Mouse (Mus musculus) hindbrain, embryonic 15.5 days (tissue): ENCODE measurements around the gene Psma1. TPM values are rescaled to one million over a fixed set of nuclear protein-coding genes. Genes with fewer than 3 reads are reported as not detected.

Experiments
- ATAC-seq: fragments of 200-750 bp; cut with Nextera tagmentation; 2 replicates; pipeline ENCODE4 v1.8.0; 2017; ENCODE audit warnings: low read depth, moderate number of reproducible peaks, moderate TSS enrichment; ENCODE audit not compliant: low FRiP score
- H3K27ac ChIP-seq: fragments of 300-500 bp; sonication (generic); replicated peaks from 2 replicates; pipeline ENCODE4 v1.5.1; 2015; ENCODE audit warnings: mild to moderate bottlenecking, inconsistent platforms
- H3K27me3 ChIP-seq: fragments of 300-500 bp; sonication (generic); 2 replicates; pipeline ENCODE4 v1.6.1; 2015; ENCODE audit warnings: control low read depth, inconsistent platforms
- H3K36me3 ChIP-seq: fragments of 300-500 bp; sonication (generic); 2 replicates; pipeline ENCODE4 v1.6.1; 2015; ENCODE audit warnings: control low read depth, inconsistent platforms
- H3K4me1 ChIP-seq: fragments of 300-500 bp; sonication (generic); replicated peaks from 2 replicates; pipeline ENCODE4 v1.6.1; 2015; ENCODE audit warnings: control low read depth, inconsistent platforms
- H3K4me2 ChIP-seq: fragments of 300-500 bp; sonication (generic); 2 replicates; pipeline ENCODE4 v1.6.1; 2015; ENCODE audit warnings: moderate library complexity, mild to moderate bottlenecking, inconsistent platforms
- H3K4me3 ChIP-seq: fragments of 300-500 bp; sonication (generic); 2 replicates; pipeline ENCODE4 v1.5.1; 2015; ENCODE audit warnings: mild to moderate bottlenecking, inconsistent platforms
- H3K9ac ChIP-seq: fragments of 300-500 bp; sonication (generic); 2 replicates; pipeline ENCODE4 v1.6.1; 2015; ENCODE audit warnings: inconsistent platforms
- H3K9me3 ChIP-seq: fragments of 300-500 bp; sonication (generic); 2 replicates; pipeline ENCODE4 v1.6.1; 2016; ENCODE audit warnings: control low read depth, inconsistent platforms
- WGBS: fragments of 180-500 bp; shearing (Covaris S2); methylation state at CpG from one replicate; pipeline ENCODE4 v1.1.7; 2015; 5-methylcytosine and 5-hydroxymethylcytosine counted together
- polyA plus RNA-seq: library from polyadenylated mRNA; unstranded; fragments of >200 nt; fragmentation: Nextera tagmentation; extraction: Ambion mirVana; gene quantifications from 2 replicates; pipeline ENCODE4 v1.2.1, GENCODE M21; 2015

The Psma1 gene
- polyA plus RNA-seq, 1 experiment from 2014 or later, result 341 TPM

DNA sequence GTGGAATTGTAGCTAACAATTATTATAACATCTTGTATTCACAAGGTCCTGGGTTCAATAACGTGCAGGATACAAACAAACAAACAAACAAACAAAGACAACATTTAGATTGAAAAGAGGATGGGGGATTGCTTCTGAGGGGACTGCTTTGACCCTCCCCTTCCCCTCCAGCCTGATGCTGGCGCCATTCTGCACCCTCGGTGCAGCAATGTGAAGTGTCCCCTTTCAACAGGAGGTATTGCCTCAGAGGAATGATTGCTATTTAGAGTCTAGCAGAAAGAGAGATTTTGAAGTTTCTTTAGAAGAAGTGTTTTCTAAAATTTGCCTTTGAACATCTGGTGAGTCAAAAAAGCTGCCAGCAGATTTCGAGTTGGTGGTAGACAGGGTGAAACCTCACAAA lies 23.3 kb upstream of the Psma1 start:
- Histone ChIP-seq H3K9me3 (no peaks in the 10 kb centered on the region), H3K4me3 (no peak overlapping the region), H3K27me3 (no peaks in the 10 kb centered on the region), H3K4me1 (no peaks in the 10 kb centered on the region), H3K4me2 (no peak overlapping the region), H3K9ac (no peak overlapping the region), H3K27ac (no peak overlapping the region), H3K36me3 (no peaks in the 10 kb centered on the region)
- WGBS, result 72% methylated on average over 4 of the region's 4 CpGs
- ATAC-seq, result no peak

DNA sequence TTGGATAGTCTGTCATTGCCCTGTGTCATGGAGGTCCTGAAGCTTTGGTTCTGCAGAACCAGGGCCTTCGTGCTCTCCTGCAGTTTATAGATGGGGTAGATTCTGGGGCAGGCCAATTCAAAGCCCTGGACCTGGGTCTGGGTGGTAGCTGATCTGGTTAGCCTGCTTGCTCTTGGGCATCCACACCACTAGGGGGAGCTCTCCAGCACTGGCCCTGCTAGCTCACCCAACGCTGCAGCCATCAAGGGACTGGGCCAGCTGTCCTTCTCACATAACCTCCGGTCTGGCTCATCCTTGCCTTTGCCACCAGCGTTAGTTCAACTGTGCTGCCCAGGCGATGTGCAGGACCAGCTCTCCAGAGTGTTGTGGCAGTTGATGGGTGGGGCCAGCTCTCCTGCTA lies 18.8 kb upstream of the Psma1 start:
- 83% methylated on average over 5 of the region's 5 CpGs for WGBS
- H3K27ac ChIP-seq, result no peak overlapping the region
- H3K4me1 ChIP-seq, result peaks cover 10% of the 10 kb centered on the region; the same call in 1 of the 2 replicates
- ATAC-seq, result no peak
- H3K4me2 ChIP-seq, result no peak overlapping the region
- no peaks in the 10 kb centered on the region for H3K27me3 ChIP-seq
- H3K4me3 ChIP-seq, result no peak overlapping the region
- no peaks in the 10 kb centered on the region for H3K9me3 ChIP-seq
- H3K36me3 ChIP-seq, result no peaks in the 10 kb centered on the region
- H3K9ac ChIP-seq, result no peak overlapping the region

GRCm38 (mm10) chr7:114293903-114294302 lies 18.0 kb upstream of the Psma1 start:
- Histone ChIP-seq H3K4me2 (no peak overlapping the region), H3K27me3 (no peaks in the 10 kb centered on the region), H3K27ac (no peak overlapping the region), H3K36me3 (no peaks in the 10 kb centered on the region), H3K9me3 (no peaks in the 10 kb centered on the region), H3K9ac (no peak overlapping the region), H3K4me3 (no peak overlapping the region), H3K4me1 (peaks cover 10% of the 10 kb centered on the region; the same call in 1 of the 2 replicates)
- 84% methylated on average over 5 of the region's 5 CpGs for WGBS
- no peak for ATAC-seq

DNA sequence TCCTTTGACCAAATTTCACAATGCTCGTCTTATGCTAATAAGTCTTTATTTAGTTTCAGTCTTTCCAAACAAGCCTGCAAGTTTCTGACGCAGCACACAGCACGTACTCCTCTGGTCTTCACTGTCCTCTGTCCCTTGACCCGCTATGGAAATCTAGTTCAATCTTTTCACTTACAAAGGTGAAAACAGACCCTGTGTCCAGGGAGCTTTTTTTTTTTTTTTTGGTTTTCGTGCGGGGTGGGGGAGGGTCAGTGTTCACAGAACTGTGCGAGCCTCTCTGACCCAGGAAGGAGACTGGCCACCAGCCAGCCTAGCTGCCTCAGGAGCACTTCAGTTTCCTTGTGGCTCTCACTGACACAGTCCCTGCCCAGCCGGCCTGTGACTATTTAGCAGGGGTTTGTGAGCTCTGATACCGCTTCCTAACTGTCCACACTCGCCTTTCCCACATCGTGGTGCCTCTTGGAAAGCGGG lies 16.6 kb upstream of the Psma1 start:
- WGBS, result 16% methylated on average over 12 of the region's 12 CpGs
- Histone ChIP-seq H3K27ac (no peak overlapping the region), H3K4me1 (peaks cover 10% of the 10 kb centered on the region; the same call in 1 of the 2 replicates), H3K9ac (no peak overlapping the region), H3K4me2 (peak overlapping the region; percentile 32), H3K4me3 (no peak overlapping the region), H3K27me3 (no peaks in the 10 kb centered on the region), H3K9me3 (no peaks in the 10 kb centered on the region), H3K36me3 (no peaks in the 10 kb centered on the region)
- 0 out of 2 replicates have a peak, but pooled peaks have one; percentile 45 for ATAC-seq

- Histone ChIP-seq H3K4me3 (no peak overlapping the region), H3K4me1 (peaks cover 10% of the 10 kb centered on the region; the same call in 1 of the 2 replicates), H3K27me3 (no peaks in the 10 kb centered on the region), H3K4me2 (no peak overlapping the region), H3K36me3 (no peaks in the 10 kb centered on the region), H3K27ac (no peak overlapping the region), H3K9ac (no peak overlapping the region), H3K9me3 (no peaks in the 10 kb centered on the region)
- ATAC-seq, result no peak
- WGBS, result 29% methylated on average over 15 of the region's 15 CpGs
These were observed 15.8 kb upstream of the Psma1 start for GRCm38 (mm10) chr7:114291461-114292335.

- Histone ChIP-seq H3K4me2 (no peak overlapping the region), H3K27me3 (no peaks in the 10 kb centered on the region), H3K4me1 (peaks cover 10% of the 10 kb centered on the region; the same call in 1 of the 2 replicates), H3K4me3 (no peak overlapping the region), H3K9ac (no peak overlapping the region), H3K27ac (no peak overlapping the region), H3K36me3 (no peaks in the 10 kb centered on the region), H3K9me3 (no peaks in the 10 kb centered on the region)
- WGBS, result 61% methylated on average over 5 of the region's 5 CpGs
- ATAC-seq, result peak; percentile 72; the same call in 1 of the 2 replicates
These were observed 14.2 kb upstream of the Psma1 start for GRCm38 (mm10) chr7:114290078-114290506.

GRCm38 (mm10) chr7:114284296-114284910 lies 8.5 kb upstream of the Psma1 start:
- H3K27me3 ChIP-seq, result no peaks in the 10 kb centered on the region
- no peak overlapping the region for H3K9ac ChIP-seq
- no peak overlapping the region for H3K27ac ChIP-seq
- H3K9me3 ChIP-seq, result no peaks in the 10 kb centered on the region
- no peak overlapping the region for H3K4me2 ChIP-seq
- no peaks in the 10 kb centered on the region for H3K4me1 ChIP-seq
- no peaks in the 10 kb centered on the region for H3K36me3 ChIP-seq
- 92% methylated on average over 14 of the region's 14 CpGs for WGBS
- no peak for ATAC-seq
- no peak overlapping the region for H3K4me3 ChIP-seq

DNA sequence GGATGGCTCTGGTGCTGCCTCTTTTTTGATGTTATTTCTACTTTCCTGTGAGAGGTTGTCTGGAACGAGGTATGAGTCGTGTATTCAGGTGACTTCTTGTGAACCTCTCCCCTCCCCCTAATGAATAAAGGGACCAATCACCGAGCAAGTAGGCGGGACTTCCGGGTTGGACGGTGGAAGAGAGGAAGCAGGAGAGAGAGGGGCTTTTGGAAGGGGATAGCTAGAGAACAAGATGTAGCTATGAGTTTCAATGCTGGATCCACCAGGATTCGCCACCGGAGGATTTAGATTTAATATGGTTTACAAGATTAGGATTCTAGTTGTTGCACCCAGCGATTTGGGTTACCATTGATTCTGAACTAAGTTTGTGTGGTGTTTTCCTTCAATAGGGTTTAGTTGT lies 7.1 kb upstream of the Psma1 start:
- Histone ChIP-seq H3K9me3 (no peaks in the 10 kb centered on the region), H3K27ac (no peak overlapping the region), H3K4me2 (no peak overlapping the region), H3K27me3 (no peaks in the 10 kb centered on the region), H3K36me3 (no peaks in the 10 kb centered on the region), H3K9ac (no peak overlapping the region), H3K4me1 (no peaks in the 10 kb centered on the region), H3K4me3 (no peak overlapping the region)
- 70% methylated on average over 9 of the region's 9 CpGs for WGBS
- no peak for ATAC-seq

DNA sequence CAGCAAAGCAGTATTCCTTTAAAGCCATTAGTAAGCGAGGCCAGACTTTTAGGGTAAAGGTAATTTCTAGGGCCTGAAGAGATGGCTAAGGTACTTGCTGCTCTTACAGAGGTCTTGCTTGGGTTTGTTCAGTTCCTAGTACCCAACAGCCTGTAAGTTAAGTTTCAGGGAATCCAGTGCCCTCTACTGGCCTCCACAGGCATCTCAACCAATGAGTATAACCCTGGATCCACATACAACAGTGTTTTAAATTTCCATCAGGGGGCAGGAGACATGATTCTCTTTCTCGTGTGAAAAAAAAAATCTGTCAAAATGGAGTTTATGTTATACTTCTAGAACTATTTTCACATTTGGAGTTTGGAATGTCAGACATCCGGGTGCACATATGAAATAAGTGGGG lies 5.8 kb upstream of the Psma1 start:
- Histone ChIP-seq H3K4me1 (peaks cover 3% of the 10 kb centered on the region), H3K4me3 (no peak overlapping the region), H3K27ac (no peak overlapping the region), H3K9me3 (no peaks in the 10 kb centered on the region), H3K4me2 (no peak overlapping the region), H3K36me3 (no peaks in the 10 kb centered on the region), H3K27me3 (no peaks in the 10 kb centered on the region), H3K9ac (no peak overlapping the region)
- 0 out of 2 replicates have a peak, but pooled peaks have one; percentile 56 for ATAC-seq
- 51% methylated on average over 3 of the region's 3 CpGs for WGBS

GRCm38 (mm10) chr7:114275372-114276004 lies 430 bp downstream of the Psma1 start:
- Histone ChIP-seq H3K9me3 (no peaks in the 10 kb centered on the region), H3K9ac (peak overlapping the region; percentile 91), H3K4me2 (peak overlapping the region; percentile 79), H3K27ac (peak overlapping the region; percentile 79), H3K27me3 (no peaks in the 10 kb centered on the region), H3K4me1 (peaks cover 17% of the 10 kb centered on the region), H3K4me3 (peak overlapping the region; percentile 84), H3K36me3 (peaks cover 25% of the 10 kb centered on the region)
- peak; percentile 78 for ATAC-seq
- WGBS, result 1% methylated on average over 24 of the region's 24 CpGs

- no peak overlapping the region for H3K4me2 ChIP-seq
- H3K36me3 ChIP-seq, result peaks cover 84% of the 10 kb centered on the region
- no peaks in the 10 kb centered on the region for H3K9me3 ChIP-seq
- no peak overlapping the region for H3K4me3 ChIP-seq
- H3K4me1 ChIP-seq, result no peaks in the 10 kb centered on the region
- no peaks in the 10 kb centered on the region for H3K27me3 ChIP-seq
- no peak overlapping the region for H3K27ac ChIP-seq
- WGBS, result 97% methylated on average over 5 of the region's 5 CpGs
- no peak overlapping the region for H3K9ac ChIP-seq
- ATAC-seq, result no peak
These were observed 7.5 kb downstream of the Psma1 start for GRCm38 (mm10) chr7:114268446-114268845.
